Mouse (Mus musculus) midbrain, embryonic 13.5 days (tissue): ENCODE measurements around the gene 4930435E12Rik. TPM values are rescaled to one million over a fixed set of nuclear protein-coding genes. Genes with fewer than 3 reads are reported as not detected.

ENCODE experiments used
- ATAC-seq: fragments of 200-750 bp; cut with Nextera tagmentation; 2 replicates; pipeline ENCODE4 v1.8.0; 2017; ENCODE audit warnings: mild to moderate bottlenecking, moderate TSS enrichment, moderate library complexity
- H3K27ac ChIP-seq: fragments of 300-500 bp; sonication (generic); 2 replicates; pipeline ENCODE4 v1.5.1; 2015; ENCODE audit warnings: inconsistent platforms, mild to moderate bottlenecking, moderate library complexity
- H3K27me3 ChIP-seq: fragments of 300-500 bp; sonication (generic); 2 replicates; pipeline ENCODE4 v1.6.1; 2015; ENCODE audit warnings: mild to moderate bottlenecking, inconsistent platforms
- H3K36me3 ChIP-seq: fragments of 300-500 bp; sonication (generic); 2 replicates; pipeline ENCODE4 v1.6.1; 2015; ENCODE audit warnings: mild to moderate bottlenecking, inconsistent platforms
- H3K4me1 ChIP-seq: fragments of 300-500 bp; sonication (generic); replicated peaks from 2 replicates; pipeline ENCODE4 v1.6.1; 2015; ENCODE audit warnings: inconsistent platforms
- H3K4me2 ChIP-seq: fragments of 300-500 bp; sonication (generic); replicated peaks from 2 replicates; pipeline ENCODE4 v1.6.1; 2015; ENCODE audit warnings: moderate library complexity, mild to moderate bottlenecking, inconsistent platforms
- H3K4me3 ChIP-seq: fragments of 300-500 bp; sonication (generic); replicated peaks from 2 replicates; pipeline ENCODE4 v1.5.1; 2015; ENCODE audit warnings: mild to moderate bottlenecking, inconsistent platforms
- H3K9ac ChIP-seq: fragments of 300-500 bp; sonication (generic); replicated peaks from 2 replicates; pipeline ENCODE4 v1.6.1; 2015; ENCODE audit warnings: mild to moderate bottlenecking, inconsistent platforms
- H3K9me3 ChIP-seq: fragments of 300-500 bp; sonication (generic); 2 replicates; pipeline ENCODE4 v1.6.1; 2016; ENCODE audit warnings: mild to moderate bottlenecking, inconsistent platforms
- WGBS: fragments of 180-500 bp; shearing (Covaris S2); methylation state at CpG from one replicate; pipeline ENCODE4 v1.1.7; 2015; 5-methylcytosine and 5-hydroxymethylcytosine counted together
- polyA plus RNA-seq: library from polyadenylated mRNA; unstranded; fragments of >200 nt; fragmentation: Nextera tagmentation; extraction: Ambion mirVana; gene quantifications from 2 replicates; pipeline ENCODE4 v1.2.1, GENCODE M21; 2015

Gene 4930435E12Rik
- polyA plus RNA-seq, 1 experiment from 2014 or later = not detected

DNA sequence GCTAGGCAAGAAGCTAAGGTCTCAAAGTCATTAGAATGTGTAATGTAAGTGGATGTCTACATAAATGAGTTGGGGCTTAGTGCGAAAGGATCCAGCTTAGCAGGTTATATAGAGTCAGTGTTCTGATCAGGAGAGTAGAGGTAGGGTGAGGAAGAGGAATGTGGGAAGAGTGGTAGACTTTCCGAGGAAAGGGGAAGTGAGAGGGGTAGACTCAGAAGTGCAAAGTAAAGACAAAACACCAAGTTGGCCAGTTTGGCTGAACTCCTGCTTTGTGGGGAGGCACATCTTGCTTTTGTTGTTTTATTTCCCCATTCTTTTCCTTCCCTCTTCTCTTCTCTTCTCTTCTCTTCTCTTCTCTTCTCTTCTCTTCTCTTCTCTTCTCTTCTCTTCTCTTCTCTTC, 39.5 kb downstream of the 4930435E12Rik start:
- Histone ChIP-seq H3K4me3 (no peak overlapping the region), H3K36me3 (no peaks in the 10 kb centered on the region), H3K27me3 (no peaks in the 10 kb centered on the region), H3K9me3 (no peaks in the 10 kb centered on the region), H3K9ac (no peak overlapping the region), H3K4me2 (no peak overlapping the region), H3K4me1 (no peaks in the 10 kb centered on the region), H3K27ac (no peak overlapping the region)
- 91% methylated on average over 2 of the region's 2 CpGs for WGBS
- no peak for ATAC-seq

DNA sequence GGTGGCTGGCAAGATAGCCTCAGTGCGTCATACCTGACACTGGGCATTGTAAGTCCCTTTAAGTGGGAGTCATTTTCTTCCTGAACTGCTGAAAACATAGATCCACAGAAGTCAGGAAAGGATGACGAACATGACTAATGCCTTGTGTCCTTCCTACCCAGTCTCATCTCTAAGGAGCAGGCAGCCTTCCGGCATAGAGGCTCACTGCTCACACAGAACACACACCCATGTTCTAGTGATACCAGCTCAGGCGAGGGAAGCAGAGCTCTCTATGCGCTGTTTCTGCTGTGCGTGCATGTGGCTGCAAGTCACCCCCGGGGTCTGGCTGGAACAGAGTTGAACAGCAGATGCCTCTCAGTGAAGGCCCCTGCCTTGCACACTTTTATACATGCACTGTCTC, 43.2 kb downstream of the 4930435E12Rik start:
- no peaks in the 10 kb centered on the region for H3K36me3 ChIP-seq
- no peak for ATAC-seq
- no peaks in the 10 kb centered on the region; the same call in 1 of the 2 replicates for H3K4me1 ChIP-seq
- no peak overlapping the region for H3K9ac ChIP-seq
- H3K4me2 ChIP-seq = no peak overlapping the region
- H3K27me3 ChIP-seq = no peaks in the 10 kb centered on the region
- no peak overlapping the region for H3K4me3 ChIP-seq
- H3K9me3 ChIP-seq = no peaks in the 10 kb centered on the region
- no peak overlapping the region for H3K27ac ChIP-seq
- WGBS = 80% methylated on average over 7 of the region's 7 CpGs

DNA sequence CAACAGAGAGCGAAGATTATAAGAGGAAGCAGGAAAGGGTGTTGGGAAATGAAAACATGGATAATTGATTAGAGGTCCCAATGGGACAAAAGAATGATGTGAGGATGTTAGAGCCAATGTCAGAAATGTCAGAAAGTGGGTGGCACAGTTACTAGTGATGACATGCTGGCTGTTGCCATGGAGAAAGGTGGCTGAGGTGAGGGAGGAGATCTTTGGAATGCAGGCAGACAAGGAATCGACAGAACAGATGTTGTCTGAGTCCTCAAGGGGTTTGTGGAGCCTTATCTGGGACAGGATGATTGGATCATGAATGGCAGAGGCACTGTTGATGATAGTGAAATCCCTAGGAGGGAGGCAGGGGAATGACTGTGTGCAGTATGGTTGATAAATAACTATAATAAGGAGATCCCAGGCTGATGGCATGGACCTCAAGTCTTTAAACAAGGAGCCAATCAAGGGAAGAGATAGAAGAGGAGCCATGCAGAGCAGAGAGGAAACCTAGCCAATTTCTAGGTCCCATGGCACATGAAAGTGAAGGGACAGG, 46.0 kb downstream of the 4930435E12Rik start:
- H3K9ac ChIP-seq = no peak overlapping the region
- no peaks in the 10 kb centered on the region for H3K9me3 ChIP-seq
- WGBS = 49% methylated on average over 2 of the region's 2 CpGs
- H3K36me3 ChIP-seq = no peaks in the 10 kb centered on the region
- no peaks in the 10 kb centered on the region; the same call in 1 of the 2 replicates for H3K4me1 ChIP-seq
- no peak overlapping the region for H3K4me3 ChIP-seq
- no peak overlapping the region for H3K27ac ChIP-seq
- ATAC-seq = no peak
- H3K4me2 ChIP-seq = no peak overlapping the region
- no peaks in the 10 kb centered on the region for H3K27me3 ChIP-seq

DNA sequence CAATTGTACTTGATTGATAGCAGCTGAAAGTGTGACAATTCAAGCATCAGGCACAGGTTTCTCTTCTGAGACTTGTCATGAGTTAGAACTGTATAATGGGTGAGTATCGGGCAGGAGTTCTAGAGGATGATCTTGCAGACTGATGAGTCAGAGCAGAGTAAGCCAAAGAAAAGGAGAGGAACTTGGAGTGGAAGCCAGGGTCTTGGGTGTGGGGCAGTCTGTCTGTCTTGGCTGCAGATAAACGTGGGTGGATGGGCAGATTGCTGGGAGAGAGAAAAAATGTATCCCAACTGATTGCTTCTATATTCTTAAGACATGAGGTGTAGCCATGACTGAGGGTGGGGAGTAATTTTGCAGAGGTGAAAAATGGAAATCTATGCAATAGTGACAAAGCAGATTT, 46.6 kb downstream of the 4930435E12Rik start:
- Histone ChIP-seq H3K36me3 (no peaks in the 10 kb centered on the region), H3K9ac (no peak overlapping the region), H3K4me2 (no peak overlapping the region), H3K4me1 (no peaks in the 10 kb centered on the region; the same call in 1 of the 2 replicates), H3K9me3 (no peaks in the 10 kb centered on the region), H3K4me3 (no peak overlapping the region), H3K27ac (no peak overlapping the region), H3K27me3 (no peaks in the 10 kb centered on the region)
- no peak for ATAC-seq
- WGBS = 77% methylated on average over 2 of the region's 2 CpGs

DNA sequence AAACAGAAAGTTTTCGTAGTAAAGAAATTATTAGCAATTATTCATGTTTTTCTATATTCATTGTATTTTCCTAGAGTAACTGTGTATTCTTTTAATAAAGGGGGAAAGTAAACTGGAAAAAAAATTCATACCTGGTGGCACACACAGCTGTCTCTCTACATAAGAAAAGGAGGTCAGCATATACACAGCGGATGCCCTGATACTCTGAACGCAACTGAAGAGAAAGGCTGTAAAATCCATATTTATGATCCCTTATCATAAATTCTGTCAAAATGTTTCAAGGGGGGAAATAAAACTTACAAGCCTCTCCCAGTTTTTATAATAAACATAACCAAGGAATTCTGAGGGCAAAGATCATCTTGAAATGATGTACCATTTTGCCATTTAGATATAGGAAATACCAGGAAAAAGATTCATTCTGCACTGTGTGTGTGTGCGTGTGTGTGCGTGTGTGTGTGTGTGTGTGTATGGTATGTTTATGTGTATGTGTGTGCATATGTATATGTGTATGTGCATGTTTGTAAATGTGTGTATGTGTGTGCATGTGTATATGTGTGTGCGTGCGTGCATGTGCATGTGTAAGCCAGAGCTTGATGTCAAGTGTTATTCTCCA, 47.5 kb downstream of the 4930435E12Rik start:
- no peak overlapping the region for H3K4me2 ChIP-seq
- no peak overlapping the region for H3K9ac ChIP-seq
- no peak for ATAC-seq
- H3K27me3 ChIP-seq = no peaks in the 10 kb centered on the region
- H3K36me3 ChIP-seq = no peaks in the 10 kb centered on the region
- H3K27ac ChIP-seq = no peak overlapping the region
- no peak overlapping the region for H3K4me3 ChIP-seq
- 97% methylated on average over 7 of the region's 7 CpGs for WGBS
- H3K4me1 ChIP-seq = no peaks in the 10 kb centered on the region; the same call in 1 of the 2 replicates
- no peaks in the 10 kb centered on the region for H3K9me3 ChIP-seq

DNA sequence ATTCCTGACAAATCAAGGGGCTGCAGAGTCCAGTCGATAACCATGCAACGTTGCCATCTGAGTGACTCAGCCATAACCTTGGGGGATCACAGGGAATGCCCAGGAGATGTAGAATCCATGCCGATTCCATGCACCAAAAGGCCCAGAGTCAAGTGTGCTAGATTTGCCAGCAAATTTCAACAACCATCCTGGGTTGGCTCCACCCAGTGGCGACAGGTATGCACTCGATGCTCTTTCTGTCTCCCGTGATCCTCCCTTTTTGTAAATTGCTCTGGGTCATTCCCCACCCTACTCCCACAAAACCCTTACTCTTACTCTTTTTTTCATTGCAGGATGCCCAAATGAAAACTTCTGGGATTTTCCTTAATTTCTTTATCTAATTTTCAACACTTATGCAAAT, 52.2 kb downstream of the 4930435E12Rik start:
- no peak overlapping the region for H3K4me2 ChIP-seq
- no peaks in the 10 kb centered on the region for H3K27me3 ChIP-seq
- ATAC-seq = no peak
- H3K9me3 ChIP-seq = no peaks in the 10 kb centered on the region
- H3K27ac ChIP-seq = no peak overlapping the region
- no peaks in the 10 kb centered on the region for H3K36me3 ChIP-seq
- 63% methylated on average over 6 of the region's 6 CpGs for WGBS
- H3K9ac ChIP-seq = no peak overlapping the region
- no peak overlapping the region for H3K4me3 ChIP-seq
- no peaks in the 10 kb centered on the region for H3K4me1 ChIP-seq

DNA sequence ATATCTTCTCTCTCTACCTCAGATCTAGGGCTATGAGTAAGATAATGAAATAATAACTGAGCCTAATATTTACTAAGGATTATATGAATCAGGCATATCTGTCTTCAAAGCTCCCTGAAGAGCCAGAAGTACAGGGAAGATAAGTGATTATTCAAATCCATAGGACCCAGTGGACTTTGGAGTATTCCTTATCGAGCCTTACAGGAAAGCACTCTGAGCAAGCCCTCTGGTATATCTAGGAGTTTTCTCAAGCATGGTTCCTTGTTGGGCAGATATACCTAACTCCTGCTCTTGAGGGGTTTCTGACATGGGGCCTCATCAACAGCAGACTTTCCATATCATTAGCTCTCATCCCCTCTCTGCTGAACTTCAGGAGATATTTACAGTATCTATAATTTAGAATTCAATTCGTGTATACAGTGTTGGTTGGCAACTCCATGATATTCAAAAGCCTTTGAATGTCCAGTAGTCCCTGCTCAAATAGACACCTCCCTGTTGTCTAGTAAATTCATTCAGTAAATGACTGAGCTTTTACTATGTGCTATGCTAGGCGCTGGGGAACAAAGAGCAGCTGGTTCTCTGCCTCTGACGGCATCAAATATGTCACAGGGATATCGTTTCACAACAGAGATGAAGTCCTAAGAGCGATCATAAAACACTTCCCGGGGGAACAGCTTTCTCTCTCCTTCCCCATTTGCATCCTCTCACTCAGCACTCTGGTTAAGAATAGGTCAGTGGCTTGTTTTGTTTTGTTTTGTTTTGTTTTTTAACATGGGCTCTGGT, 53.4 kb downstream of the 4930435E12Rik start:
- Histone ChIP-seq H3K27me3 (no peaks in the 10 kb centered on the region), H3K9ac (no peak overlapping the region), H3K27ac (no peak overlapping the region), H3K36me3 (no peaks in the 10 kb centered on the region), H3K9me3 (no peaks in the 10 kb centered on the region), H3K4me3 (no peak overlapping the region), H3K4me2 (no peak overlapping the region), H3K4me1 (no peaks in the 10 kb centered on the region)
- ATAC-seq = no peak
- 70% methylated on average over 7 of the region's 7 CpGs for WGBS

DNA sequence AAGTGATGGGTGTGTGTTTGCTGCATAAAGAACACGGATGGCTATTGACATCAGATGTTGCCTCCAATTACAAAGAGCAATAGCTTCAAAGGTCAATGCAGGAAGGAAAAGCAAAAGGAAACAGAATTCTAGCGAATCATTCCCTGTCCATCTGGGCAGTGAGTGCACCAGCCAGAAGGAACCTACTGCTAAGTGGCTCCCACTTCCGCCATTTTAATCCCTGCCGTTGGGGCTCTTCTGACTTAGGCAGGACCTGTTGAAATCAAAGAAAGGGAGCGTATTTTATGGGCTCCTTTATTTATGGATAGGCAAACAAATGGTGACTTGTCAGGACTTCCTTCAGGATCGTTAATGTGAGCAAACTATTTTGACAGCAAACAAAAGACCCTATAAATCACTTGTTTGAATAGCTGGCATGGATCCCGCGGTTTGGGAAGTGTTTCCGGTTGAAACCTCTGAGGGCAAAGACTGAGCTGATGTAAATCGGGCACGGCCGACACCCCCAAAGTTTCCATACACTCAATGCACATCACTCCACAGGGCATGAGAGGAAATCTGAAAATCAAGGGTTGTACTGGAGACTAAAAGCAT, 55.5 kb downstream of the 4930435E12Rik start:
- H3K27me3 ChIP-seq = no peaks in the 10 kb centered on the region
- H3K27ac ChIP-seq = no peak overlapping the region
- WGBS = 76% methylated on average over 12 of the region's 12 CpGs
- no peak overlapping the region for H3K4me3 ChIP-seq
- H3K4me2 ChIP-seq = no peak overlapping the region
- H3K9ac ChIP-seq = no peak overlapping the region
- ATAC-seq = no peak
- peaks cover 13% of the 10 kb centered on the region for H3K36me3 ChIP-seq
- no peaks in the 10 kb centered on the region for H3K4me1 ChIP-seq
- H3K9me3 ChIP-seq = no peaks in the 10 kb centered on the region

DNA sequence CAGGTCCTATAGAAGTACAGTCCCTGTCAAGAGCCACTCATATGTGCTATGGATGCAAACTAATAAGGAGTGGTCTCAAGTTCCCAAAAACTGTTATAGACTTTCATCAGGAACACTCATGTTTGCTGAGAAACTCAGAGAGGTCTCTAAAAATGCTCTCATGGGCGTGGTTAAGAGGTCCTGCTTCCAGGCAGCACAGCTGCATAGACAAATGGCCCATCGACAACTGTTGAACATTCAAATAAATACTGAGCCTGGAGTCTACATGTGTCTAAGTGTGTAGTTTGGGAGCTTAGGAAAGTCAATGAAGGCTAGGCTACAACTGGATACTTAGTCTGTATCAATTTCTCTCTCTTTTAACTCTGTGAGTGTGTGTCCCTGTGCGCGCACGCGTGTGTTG, 57.4 kb downstream of the 4930435E12Rik start:
- Histone ChIP-seq H3K4me1 (no peaks in the 10 kb centered on the region), H3K9me3 (no peaks in the 10 kb centered on the region), H3K4me2 (no peak overlapping the region), H3K4me3 (no peak overlapping the region), H3K27ac (no peak overlapping the region), H3K36me3 (peaks cover 27% of the 10 kb centered on the region), H3K27me3 (no peaks in the 10 kb centered on the region), H3K9ac (no peak overlapping the region)
- 93% methylated on average over 6 of the region's 6 CpGs for WGBS
- no peak for ATAC-seq

DNA sequence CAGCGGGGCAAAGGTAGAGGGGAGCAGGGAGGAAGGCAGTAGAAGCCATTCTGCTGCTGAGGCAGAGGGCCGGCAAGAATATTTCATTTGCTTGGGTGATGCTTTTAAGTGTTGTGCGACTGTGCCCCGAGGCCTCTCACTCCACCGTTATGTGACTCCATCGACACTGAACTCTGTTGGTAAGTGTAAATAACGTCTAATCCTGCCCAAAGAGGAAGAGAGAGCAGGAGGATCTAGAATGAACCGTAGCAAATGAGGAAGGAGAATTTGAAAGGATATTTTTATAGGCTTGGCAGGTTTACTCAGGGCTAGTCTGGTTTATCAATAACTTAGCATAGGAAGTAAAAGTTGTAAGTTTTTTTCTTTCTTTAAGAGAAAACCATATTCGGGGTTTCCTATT, 59.0 kb downstream of the 4930435E12Rik start:
- 91% methylated on average over 9 of the region's 9 CpGs for WGBS
- H3K4me1 ChIP-seq = no peaks in the 10 kb centered on the region
- no peaks in the 10 kb centered on the region for H3K27me3 ChIP-seq
- no peak overlapping the region for H3K4me3 ChIP-seq
- peaks cover 27% of the 10 kb centered on the region for H3K36me3 ChIP-seq
- ATAC-seq = no peak
- H3K9ac ChIP-seq = no peak overlapping the region
- no peak overlapping the region for H3K4me2 ChIP-seq
- no peaks in the 10 kb centered on the region for H3K9me3 ChIP-seq
- H3K27ac ChIP-seq = no peak overlapping the region

DNA sequence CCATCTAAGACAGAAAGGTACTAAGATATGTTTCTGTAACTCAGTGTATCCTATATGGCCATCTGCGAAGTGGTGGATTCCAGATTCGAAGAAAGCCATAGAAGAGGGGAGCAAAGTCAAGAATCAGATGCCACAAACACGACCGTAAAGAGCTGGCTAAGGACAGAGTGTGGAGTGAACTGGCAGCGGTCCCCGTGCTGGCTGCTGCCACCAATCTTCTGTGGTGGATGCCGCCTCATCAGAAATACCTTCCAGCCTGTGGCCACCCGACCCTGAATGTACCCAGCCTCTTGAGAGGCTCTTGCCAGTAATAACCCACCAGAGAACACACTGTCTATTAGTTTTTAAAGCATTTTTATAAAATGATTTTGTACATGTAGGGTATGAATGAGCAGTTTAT, 60.2 kb downstream of the 4930435E12Rik start:
- Histone ChIP-seq H3K36me3 (peaks cover 29% of the 10 kb centered on the region), H3K27ac (no peak overlapping the region), H3K9ac (no peak overlapping the region), H3K4me1 (no peaks in the 10 kb centered on the region), H3K4me2 (no peak overlapping the region), H3K9me3 (no peaks in the 10 kb centered on the region), H3K4me3 (no peak overlapping the region), H3K27me3 (no peaks in the 10 kb centered on the region)
- ATAC-seq = no peak
- 96% methylated on average over 8 of the region's 8 CpGs for WGBS

DNA sequence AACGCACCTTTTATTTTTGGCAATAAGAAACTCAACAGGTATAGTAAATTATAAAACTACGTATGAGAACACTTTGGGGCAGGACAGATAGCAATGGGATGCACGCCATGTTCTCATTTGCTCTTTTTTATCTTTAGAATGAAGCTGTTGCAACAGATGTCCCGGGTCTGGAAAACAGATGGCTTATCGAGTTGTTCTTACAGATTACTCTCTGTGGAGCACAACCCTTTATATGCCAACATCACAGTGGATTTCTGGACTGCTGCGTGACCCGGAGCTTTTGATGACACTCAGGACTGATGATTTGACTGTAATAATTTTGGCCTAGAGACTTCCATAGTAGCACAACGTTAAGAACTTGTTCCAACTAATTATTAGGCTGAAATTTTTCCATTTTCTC, 60.8 kb downstream of the 4930435E12Rik start:
- no peaks in the 10 kb centered on the region for H3K27me3 ChIP-seq
- H3K9ac ChIP-seq = no peak overlapping the region
- ATAC-seq = no peak
- H3K36me3 ChIP-seq = peaks cover 33% of the 10 kb centered on the region
- 87% methylated on average over 8 of the region's 8 CpGs for WGBS
- H3K4me3 ChIP-seq = no peak overlapping the region
- H3K4me2 ChIP-seq = no peak overlapping the region
- H3K9me3 ChIP-seq = no peaks in the 10 kb centered on the region
- H3K4me1 ChIP-seq = no peaks in the 10 kb centered on the region
- no peak overlapping the region for H3K27ac ChIP-seq
